Mouse (Mus musculus): ENCODE measurements around the gene Copz2. TPM values are rescaled to one million over a fixed set of nuclear protein-coding genes. Genes with fewer than 3 reads are reported as not detected.

The Copz2 gene
- polyA plus RNA-seq, 1 experiment from 2014 or later = 33.2 TPM

DNA sequence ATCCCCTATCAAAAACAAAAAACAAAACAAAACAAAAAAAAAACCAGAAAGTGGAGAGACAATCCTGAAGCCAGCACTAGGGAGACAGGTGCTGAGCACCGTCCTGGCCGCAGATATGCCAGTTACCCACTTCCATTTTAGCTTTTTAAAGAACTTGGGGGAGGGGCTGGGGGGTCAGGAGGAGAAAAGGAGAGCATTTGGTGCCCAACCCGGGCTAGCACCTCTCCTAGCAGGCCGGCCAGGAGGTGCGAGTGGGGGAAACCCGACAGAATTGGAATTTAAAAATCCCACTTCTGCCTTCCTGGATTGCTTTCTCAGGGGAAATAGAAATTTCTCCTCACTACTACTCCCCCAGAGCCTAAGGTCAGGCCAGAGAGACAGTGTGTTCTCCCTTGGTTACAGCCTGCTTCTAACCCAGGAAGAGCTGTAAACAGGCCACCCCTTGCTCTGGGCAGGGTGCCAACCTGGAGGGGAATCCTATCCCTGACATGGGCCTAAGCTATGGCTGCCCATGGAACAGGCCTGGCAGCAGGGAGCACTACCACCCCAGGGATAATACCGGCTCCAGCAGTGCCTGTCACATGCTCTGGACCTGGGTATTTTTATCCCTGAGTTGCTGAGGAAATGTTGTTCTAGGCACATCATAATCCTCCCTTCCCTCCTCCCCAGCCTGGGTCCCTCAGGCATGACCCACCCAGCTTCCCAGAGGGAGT is 24.7 kb upstream of the Copz2 start:
- no peak overlapping the region; the same call in 1 of the 2 replicates for H3K4me3 ChIP-seq (ENCODE audit: low read depth, low read length)

DNA sequence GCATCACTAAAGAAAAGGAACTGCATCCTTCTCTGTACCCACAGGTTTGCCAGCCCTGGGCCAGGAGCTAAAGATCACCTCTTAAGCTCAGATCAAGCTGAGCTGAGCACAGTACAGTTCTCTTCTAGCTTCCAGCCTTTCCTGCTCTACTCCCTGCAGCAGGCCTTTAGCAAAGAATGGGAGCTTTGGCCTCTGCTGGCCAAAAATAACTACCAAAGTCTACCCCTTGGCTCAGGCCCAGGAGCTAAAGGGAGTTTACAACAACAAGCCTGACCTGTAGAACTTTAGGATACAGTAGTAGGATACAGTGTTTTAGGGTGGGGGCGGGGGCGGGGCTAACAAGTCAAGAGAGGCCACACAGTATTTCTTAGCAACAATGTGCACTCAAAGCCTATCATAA is 23.2 kb upstream of the Copz2 start:
- Histone ChIP-seq H3K27me3 (ENCODE audit: control insufficient read depth, insufficient read depth, low read length) (no peaks in the 10 kb centered on the region), H3K4me1 (replicated peaks; ENCODE audit: control insufficient read depth, insufficient read depth, low read length) (peaks cover 36% of the 10 kb centered on the region), H3K4me3 (ENCODE audit: low read depth, low read length) (no peak overlapping the region), H3K9me3 (ENCODE audit: control insufficient read depth, low read length) (no peaks in the 10 kb centered on the region), H3K36me3 (ENCODE audit: control insufficient read depth, insufficient read depth, low read length) (peaks cover 1% of the 10 kb centered on the region; the same call in 1 of the 2 replicates), H3K27ac (ENCODE audit: low read depth, low read length) (no peak overlapping the region), H3K9ac (ENCODE audit: low read length) (0 out of 2 replicates have a peak overlapping the region, but pooled peaks have one; percentile 27), H3K4me2 (ENCODE audit: low read depth, low read length, severe bottlenecking) (no peak overlapping the region; the same call in 1 of the 2 replicates)
- DNase-seq (ENCODE audit: low spot score) (no peak), ATAC-seq (replicated peaks; ENCODE audit: low FRiP score) (no peak)
- WGBS = 88% methylated on average over 2 of the region's 2 CpGs

More for the DNA sequence above, 24.7 kb upstream of the Copz2 start:
- peak overlapping the region; percentile 84 for H3K27ac ChIP-seq (ENCODE audit: low read depth, low read length)
- H3K9ac ChIP-seq (ENCODE audit: low read length) = 0 out of 2 replicates have a peak overlapping the region, but pooled peaks have one; percentile 16
- peaks cover 36% of the 10 kb centered on the region for H3K4me1 ChIP-seq (replicated peaks; ENCODE audit: control insufficient read depth, insufficient read depth, low read length)
- peak overlapping the region; percentile 98 for H3K4me2 ChIP-seq (ENCODE audit: low read depth, low read length, severe bottlenecking)
- no peaks in the 10 kb centered on the region for H3K9me3 ChIP-seq (ENCODE audit: control insufficient read depth, low read length)
- ATAC-seq (replicated peaks; ENCODE audit: low FRiP score) = no peak
- WGBS = 53% methylated on average over 7 of the region's 7 CpGs
- DNase-seq (ENCODE audit: low spot score) = peak; percentile 51
- peaks cover 11% of the 10 kb centered on the region for H3K36me3 ChIP-seq (ENCODE audit: control insufficient read depth, insufficient read depth, low read length)
- no peaks in the 10 kb centered on the region for H3K27me3 ChIP-seq (ENCODE audit: control insufficient read depth, insufficient read depth, low read length)

DNA sequence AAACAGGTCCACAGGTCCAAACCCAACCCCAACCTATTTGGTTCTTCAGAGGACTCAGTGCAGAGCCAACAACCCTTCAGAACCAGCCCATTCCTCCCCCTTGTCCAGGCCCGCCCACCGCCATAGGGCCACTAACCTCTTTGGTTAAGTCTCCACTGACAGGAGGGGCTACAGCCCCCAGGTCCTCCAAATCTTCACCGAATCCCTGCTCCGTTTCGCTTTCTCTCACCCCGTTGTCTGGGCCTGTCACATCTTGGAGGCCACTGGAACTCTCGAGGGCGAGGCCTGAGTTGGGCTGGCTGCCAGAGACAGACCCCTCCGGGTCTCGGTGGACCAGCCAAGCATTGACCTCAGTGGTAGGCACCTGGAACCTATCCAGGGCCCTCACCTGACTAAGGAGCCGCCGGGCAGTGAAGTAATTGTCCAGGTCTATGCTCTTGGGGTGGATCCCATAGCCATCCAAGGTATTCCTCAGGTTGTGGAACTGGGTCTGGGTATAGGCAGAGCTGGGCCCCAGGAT is 22.5 kb upstream of the Copz2 start:
- Histone ChIP-seq H3K27ac (ENCODE audit: low read depth, low read length) (no peak overlapping the region), H3K9ac (ENCODE audit: low read length) (no peak overlapping the region), H3K4me1 (replicated peaks; ENCODE audit: control insufficient read depth, insufficient read depth, low read length) (peaks cover 36% of the 10 kb centered on the region), H3K4me3 (ENCODE audit: low read depth, low read length) (no peak overlapping the region), H3K36me3 (ENCODE audit: control insufficient read depth, insufficient read depth, low read length) (no peaks in the 10 kb centered on the region), H3K9me3 (ENCODE audit: control insufficient read depth, low read length) (no peaks in the 10 kb centered on the region), H3K27me3 (ENCODE audit: control insufficient read depth, insufficient read depth, low read length) (no peaks in the 10 kb centered on the region), H3K4me2 (ENCODE audit: low read depth, low read length, severe bottlenecking) (peak overlapping the region; percentile 11; the same call in 1 of the 2 replicates)
- DNase-seq (ENCODE audit: low spot score) = no peak
- WGBS = 93% methylated on average over 12 of the region's 12 CpGs
- ATAC-seq (replicated peaks; ENCODE audit: low FRiP score) = no peak

DNA sequence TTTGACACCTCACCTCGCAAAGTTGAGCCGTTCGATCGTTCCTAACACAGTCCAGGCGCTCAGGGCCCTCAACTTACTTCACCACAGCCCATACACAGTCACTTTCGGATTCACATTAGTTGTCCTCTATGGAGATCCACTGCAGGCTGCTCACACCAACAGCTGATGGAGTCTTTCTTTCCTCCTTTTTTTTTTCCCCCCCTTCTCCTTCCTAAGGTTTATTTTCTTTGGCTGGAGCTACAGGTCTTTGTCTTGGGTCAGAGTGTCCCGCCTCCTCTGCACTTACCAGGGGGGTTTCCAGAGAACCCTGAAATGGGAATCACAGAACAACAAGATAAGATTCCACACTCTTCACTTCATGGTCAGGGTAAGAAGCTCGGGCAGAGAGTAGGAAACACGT is 21.8 kb upstream of the Copz2 start:
- DNase-seq (ENCODE audit: low spot score) = no peak
- no peak overlapping the region for H3K27ac ChIP-seq (ENCODE audit: low read depth, low read length)
- no peak overlapping the region; the same call in 1 of the 2 replicates for H3K4me2 ChIP-seq (ENCODE audit: low read depth, low read length, severe bottlenecking)
- ATAC-seq (replicated peaks; ENCODE audit: low FRiP score) = no peak
- 87% methylated on average over 9 of the region's 9 CpGs for WGBS
- no peak overlapping the region for H3K9ac ChIP-seq (ENCODE audit: low read length)
- no peaks in the 10 kb centered on the region for H3K36me3 ChIP-seq (ENCODE audit: control insufficient read depth, insufficient read depth, low read length)
- no peaks in the 10 kb centered on the region for H3K27me3 ChIP-seq (ENCODE audit: control insufficient read depth, insufficient read depth, low read length)
- peaks cover 36% of the 10 kb centered on the region for H3K4me1 ChIP-seq (replicated peaks; ENCODE audit: control insufficient read depth, insufficient read depth, low read length)
- no peaks in the 10 kb centered on the region for H3K9me3 ChIP-seq (ENCODE audit: control insufficient read depth, low read length)
- no peak overlapping the region for H3K4me3 ChIP-seq (ENCODE audit: low read depth, low read length)

DNA sequence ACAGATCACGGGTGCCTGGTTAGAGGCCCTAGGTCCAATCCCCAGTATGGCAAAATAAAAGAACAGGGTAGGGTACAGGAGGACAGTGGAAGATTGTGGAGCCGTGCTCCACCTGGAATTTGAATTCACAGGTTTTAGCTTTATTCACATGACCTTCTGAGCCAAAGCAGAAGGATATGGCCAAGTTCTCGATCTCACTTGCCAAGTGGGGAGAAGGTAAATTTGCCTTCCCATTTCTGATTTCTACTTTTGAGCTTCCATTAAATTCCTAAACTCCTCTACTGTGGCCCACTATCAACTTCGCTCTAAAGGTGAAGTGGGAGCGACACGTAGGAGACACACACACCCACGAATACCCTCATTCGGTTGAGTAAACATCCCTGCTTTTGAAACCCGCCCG is 20.8 kb upstream of the Copz2 start:
- H3K4me2 ChIP-seq (ENCODE audit: low read depth, low read length, severe bottlenecking) = peak overlapping the region; percentile 74
- WGBS = 14% methylated on average over 10 of the region's 10 CpGs
- no peaks in the 10 kb centered on the region for H3K9me3 ChIP-seq (ENCODE audit: control insufficient read depth, low read length)
- H3K4me3 ChIP-seq (ENCODE audit: low read depth, low read length) = peak overlapping the region; percentile 69
- ATAC-seq (replicated peaks; ENCODE audit: low FRiP score) (no peak), DNase-seq (ENCODE audit: low spot score) (no peak)
- peak overlapping the region; percentile 92 for H3K27ac ChIP-seq (ENCODE audit: low read depth, low read length)
- H3K9ac ChIP-seq (ENCODE audit: low read length) = peak overlapping the region; percentile 82
- H3K36me3 ChIP-seq (ENCODE audit: control insufficient read depth, insufficient read depth, low read length) = no peaks in the 10 kb centered on the region
- peaks cover 30% of the 10 kb centered on the region for H3K4me1 ChIP-seq (replicated peaks; ENCODE audit: control insufficient read depth, insufficient read depth, low read length)
- H3K27me3 ChIP-seq (ENCODE audit: control insufficient read depth, insufficient read depth, low read length) = no peaks in the 10 kb centered on the region

DNA sequence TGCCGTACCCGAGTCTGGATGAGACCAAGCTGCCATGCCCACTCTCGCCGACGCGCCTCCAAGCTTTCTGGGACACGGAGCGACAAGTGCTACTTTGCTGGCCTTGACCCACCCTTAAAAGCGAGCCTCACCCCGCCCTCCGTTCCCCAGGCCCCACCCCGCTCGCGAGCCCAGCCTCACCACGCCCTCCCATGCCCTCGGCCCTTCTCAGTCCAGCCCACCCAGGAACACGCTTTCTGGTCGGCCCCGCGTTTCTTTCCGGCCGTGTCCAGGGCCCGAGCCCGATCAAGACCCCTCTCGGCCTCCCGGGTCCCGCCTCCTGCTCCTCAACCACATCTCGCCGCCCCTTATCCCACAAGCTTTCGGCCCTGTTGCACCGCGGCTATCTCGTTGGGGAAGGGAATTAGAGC is 20.3 kb upstream of the Copz2 start:
- H3K4me1 ChIP-seq (replicated peaks; ENCODE audit: control insufficient read depth, insufficient read depth, low read length) = peaks cover 28% of the 10 kb centered on the region
- no peaks in the 10 kb centered on the region for H3K27me3 ChIP-seq (ENCODE audit: control insufficient read depth, insufficient read depth, low read length)
- no peaks in the 10 kb centered on the region for H3K36me3 ChIP-seq (ENCODE audit: control insufficient read depth, insufficient read depth, low read length)
- under 1% methylated on average over 33 of the region's 33 CpGs for WGBS
- H3K27ac ChIP-seq (ENCODE audit: low read depth, low read length) = peak overlapping the region; percentile 92
- H3K9me3 ChIP-seq (ENCODE audit: control insufficient read depth, low read length) = no peaks in the 10 kb centered on the region
- H3K9ac ChIP-seq (ENCODE audit: low read length) = peak overlapping the region; percentile 82
- peak overlapping the region; percentile 74 for H3K4me2 ChIP-seq (ENCODE audit: low read depth, low read length, severe bottlenecking)
- ATAC-seq (replicated peaks; ENCODE audit: low FRiP score) (peak; percentile 72), DNase-seq (ENCODE audit: low spot score) (peak; percentile 90)
- H3K4me3 ChIP-seq (ENCODE audit: low read depth, low read length) = peak overlapping the region; percentile 69

DNA sequence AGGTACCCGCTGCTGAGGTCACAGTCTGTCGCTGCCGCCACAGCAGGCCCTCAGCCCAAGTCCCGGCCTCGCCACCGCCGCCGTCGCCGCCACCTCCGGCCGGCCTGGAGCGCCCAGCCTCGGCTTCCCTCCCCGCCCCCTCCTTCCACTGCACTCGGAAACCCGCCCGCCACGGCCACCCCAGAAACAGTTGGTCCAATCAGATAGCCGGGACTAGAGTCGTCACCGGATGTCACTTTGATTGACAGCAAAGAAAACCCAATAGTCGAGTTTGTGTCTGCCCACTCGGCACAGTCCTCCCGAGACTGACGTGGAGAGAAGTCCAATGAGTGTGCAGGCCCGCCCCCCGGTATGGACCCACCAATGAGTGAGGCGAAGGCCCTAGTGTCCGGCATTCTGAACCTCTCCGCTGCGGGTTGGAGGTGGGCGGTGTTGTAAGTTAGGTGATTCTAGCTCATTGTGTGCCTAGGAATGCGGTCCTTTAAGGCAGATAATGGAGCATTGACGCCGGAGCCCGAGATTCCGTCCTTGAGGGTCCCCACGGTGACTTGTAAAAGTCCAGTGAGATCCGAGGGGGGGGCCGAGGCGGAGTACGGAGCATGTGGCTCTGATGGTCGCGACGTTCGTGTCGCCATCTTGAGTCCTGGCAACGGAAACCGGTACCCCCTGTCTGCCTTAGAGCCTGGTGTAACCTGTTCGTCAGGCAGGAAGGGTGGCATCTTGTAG is 19.7 kb upstream of the Copz2 start, which contains the start of gene Nfe2l1:
TSS of gene Nfe2l1 (minus strand) at position 156 of the 726 bp plus-strand sequence.
- Histone ChIP-seq H3K4me3 (ENCODE audit: low read depth, low read length) (peak within 1 kb of the TSS; percentile 69), H3K4me2 (ENCODE audit: low read depth, low read length, severe bottlenecking) (peak within 1 kb of the TSS; percentile 74), H3K9ac (ENCODE audit: low read length) (peak within 1 kb of the TSS; percentile 82), H3K36me3 (ENCODE audit: control insufficient read depth, insufficient read depth, low read length) (no peaks in the 10 kb centered on the region), H3K27me3 (ENCODE audit: control insufficient read depth, insufficient read depth, low read length) (no peaks in the 10 kb centered on the region), H3K9me3 (ENCODE audit: control insufficient read depth, low read length) (no peaks in the 10 kb centered on the region), H3K4me1 (replicated peaks; ENCODE audit: control insufficient read depth, insufficient read depth, low read length) (peaks cover 22% of the 10 kb centered on the region; the same call in 1 of the 2 replicates), H3K27ac (ENCODE audit: low read depth, low read length) (peak within 1 kb of the TSS; percentile 96)
- under 1% methylated on average over 51 of the region's 51 CpGs for WGBS
- ATAC-seq (replicated peaks; ENCODE audit: low FRiP score) (peak; percentile 99), DNase-seq (ENCODE audit: low spot score) (peak; percentile 97)

DNA sequence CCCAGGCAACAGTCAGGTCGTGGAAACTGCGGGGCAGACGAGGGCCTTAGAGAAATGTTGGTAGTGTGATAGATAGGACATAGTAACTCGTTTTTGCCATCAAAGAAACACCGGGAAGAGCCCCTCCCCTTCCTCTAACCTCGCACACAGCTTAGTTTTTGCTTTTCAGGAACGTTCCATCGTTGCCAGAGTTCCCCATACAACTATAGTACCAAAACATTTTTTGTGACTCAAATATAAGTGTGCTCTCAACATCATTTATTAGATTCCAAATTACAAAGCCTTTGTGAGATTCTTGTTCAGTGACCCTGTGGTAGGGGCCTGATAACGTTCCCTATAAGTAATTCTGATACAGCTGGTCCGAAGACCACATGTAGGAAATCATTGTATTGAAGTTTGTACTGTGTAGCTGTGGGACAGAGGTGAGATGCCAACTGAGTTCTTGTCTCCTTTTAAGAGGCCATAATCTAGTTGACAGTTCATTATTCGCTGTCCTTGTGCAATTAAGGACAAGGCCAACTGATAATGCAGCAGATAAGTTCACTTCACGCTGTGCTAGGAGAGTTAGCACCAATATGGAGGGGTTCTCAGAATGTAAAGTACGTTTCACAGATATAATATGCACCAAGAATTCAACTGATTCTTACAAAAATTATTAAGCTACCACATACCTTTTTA is 19.0 kb upstream of the Copz2 start:
- ATAC-seq (replicated peaks; ENCODE audit: low FRiP score) (no peak), DNase-seq (ENCODE audit: low spot score) (no peak)
- Histone ChIP-seq H3K4me3 (ENCODE audit: low read depth, low read length) (peak overlapping the region; percentile 69), H3K36me3 (ENCODE audit: control insufficient read depth, insufficient read depth, low read length) (no peaks in the 10 kb centered on the region), H3K27ac (ENCODE audit: low read depth, low read length) (peak overlapping the region; percentile 96), H3K4me2 (ENCODE audit: low read depth, low read length, severe bottlenecking) (peak overlapping the region; percentile 64), H3K9me3 (ENCODE audit: control insufficient read depth, low read length) (no peaks in the 10 kb centered on the region), H3K4me1 (replicated peaks; ENCODE audit: control insufficient read depth, insufficient read depth, low read length) (peaks cover 20% of the 10 kb centered on the region; the same call in 1 of the 2 replicates), H3K27me3 (ENCODE audit: control insufficient read depth, insufficient read depth, low read length) (no peaks in the 10 kb centered on the region), H3K9ac (ENCODE audit: low read length) (peak overlapping the region; percentile 79)
- WGBS = 23% methylated on average over 13 of the region's 13 CpGs

Data from forebrain, embryonic 11.5 days (tissue).